Mouse (Mus musculus) lung, postnatal 36 days (tissue): ENCODE data around the gene Ccnq.
A peak's percentile ranks its signal among the peaks of the same experiment; 100 is the strongest.
"Not testable (repeated sequence)": the region's sequence is repeated elsewhere in the genome, so short reads cannot be mapped to it uniquely, and the experiment has no call there.

Source experiments
- DNase-seq: peaks from one replicate; pipeline ENCODE4 v3.0.0; 2022; ENCODE audit warnings: mixed read lengths

Gene Ccnq

DNA sequence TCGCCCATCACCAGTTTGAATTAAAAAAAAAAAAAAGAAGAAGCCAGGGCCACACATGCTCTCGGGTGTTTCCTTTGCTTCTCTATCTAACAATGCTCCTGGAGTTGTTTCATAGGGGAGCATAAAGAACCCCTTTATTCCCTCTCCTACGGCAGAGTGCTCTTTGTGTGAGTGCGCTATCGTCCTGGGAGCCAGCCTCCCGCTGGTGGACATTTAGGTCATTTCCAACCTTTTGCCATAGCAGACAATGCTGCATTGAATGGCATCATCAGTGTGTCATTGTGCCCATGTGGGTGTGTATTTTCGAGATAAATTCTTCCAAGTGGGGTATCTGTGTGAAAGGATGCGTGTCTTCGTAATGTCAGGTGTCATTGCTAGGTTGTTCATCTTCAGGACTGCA lies 9.6 kb upstream of the Ccnq start:
- DNase-seq = no peak

- no peak for DNase-seq
Measured at GRCm38 (mm10) chr11:78755299-78755698, 3.8 kb upstream of the Ccnq start.

GRCm38 (mm10) chr11:78754177-78754576 lies 2.6 kb upstream of the Ccnq start:
- DNase-seq = not testable (repeated sequence)

DNA sequence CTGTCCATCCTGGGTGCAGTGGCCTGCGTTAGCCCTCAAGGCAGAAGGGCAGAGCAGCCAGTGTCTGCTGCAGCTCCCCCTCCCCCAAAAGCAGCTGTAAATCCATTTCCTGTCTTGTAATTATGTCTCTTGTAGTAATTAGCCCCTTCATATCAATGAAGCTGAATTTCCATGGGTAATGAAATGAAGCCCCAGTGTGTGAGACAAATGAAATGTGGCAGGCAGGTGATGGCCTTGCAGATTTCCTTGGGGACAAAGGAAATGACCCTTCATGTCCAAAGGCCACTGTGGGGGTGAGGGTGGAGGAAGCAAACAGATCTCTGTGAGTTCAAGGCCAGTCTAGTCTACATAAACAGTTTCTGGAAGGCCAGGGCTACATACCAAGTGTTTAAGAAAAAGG lies 1.7 kb upstream of the Ccnq start:
- DNase-seq = no peak

- no peak for DNase-seq
Measured at GRCm38 (mm10) chr11:78751843-78752203, 294 bp upstream of the Ccnq start.

DNA sequence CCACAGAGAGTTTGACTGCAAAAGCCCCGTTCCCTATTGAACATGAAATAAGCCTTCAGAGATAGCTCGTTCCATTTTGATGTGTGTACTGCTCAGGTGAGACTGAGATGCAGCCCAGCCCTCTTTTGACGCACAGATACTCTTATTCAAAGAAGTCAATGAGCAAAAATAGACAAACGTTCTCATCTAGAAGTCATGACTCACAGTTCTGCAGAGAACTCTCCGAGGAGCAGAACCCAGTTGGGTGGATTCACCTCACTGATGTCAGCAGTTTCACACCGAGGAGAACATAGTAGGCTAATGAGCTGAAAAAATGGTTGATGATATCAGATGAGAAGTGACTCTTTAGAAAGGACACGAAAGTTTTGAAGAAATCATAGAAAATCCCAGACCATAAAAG lies 5.3 kb downstream of the Ccnq start:
- DNase-seq = no peak

GRCm38 (mm10) chr11:78745475-78745874 lies 6.1 kb downstream of the Ccnq start:
- DNase-seq = peak; percentile 41

GRCm38 (mm10) chr11:78742461-78742860 lies 9.1 kb downstream of the Ccnq start:
- peak; percentile 48 for DNase-seq

- DNase-seq = no peak
Measured at GRCm38 (mm10) chr11:78741958-78742357, 9.6 kb downstream of the Ccnq start.

GRCm38 (mm10) chr11:78739361-78739760 lies 12.2 kb downstream of the Ccnq start:
- no peak for DNase-seq

- DNase-seq = no peak
Measured at GRCm38 (mm10) chr11:78736877-78737408, 14.6 kb downstream of the Ccnq start.

- no peak for DNase-seq
Measured at GRCm38 (mm10) chr11:78735168-78735567, 16.4 kb downstream of the Ccnq start.

DNA sequence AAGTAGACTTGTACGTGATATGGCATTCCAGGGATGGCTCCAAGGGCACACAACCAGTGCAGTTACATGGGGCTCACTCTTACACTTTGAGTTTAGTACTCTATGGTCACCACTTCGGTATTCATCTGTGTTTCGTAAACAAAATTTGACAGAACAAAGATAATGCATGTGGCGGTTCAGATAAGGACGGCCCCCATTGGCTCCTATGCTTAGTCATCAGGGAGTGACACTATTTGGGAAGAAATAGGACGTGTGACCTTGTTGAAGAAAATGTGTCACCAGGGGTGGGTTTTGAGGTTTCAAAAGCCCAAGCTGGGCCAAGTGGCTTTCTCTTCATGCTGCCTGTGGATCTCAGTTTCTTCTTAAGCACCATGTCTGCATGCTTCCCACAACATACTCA lies 18.9 kb downstream of the Ccnq start:
- DNase-seq = no peak

- DNase-seq = no peak
Measured at GRCm38 (mm10) chr11:78730902-78731301, 20.6 kb downstream of the Ccnq start.

GRCm38 (mm10) chr11:78728041-78728440 lies 23.5 kb downstream of the Ccnq start:
- no peak for DNase-seq

DNA sequence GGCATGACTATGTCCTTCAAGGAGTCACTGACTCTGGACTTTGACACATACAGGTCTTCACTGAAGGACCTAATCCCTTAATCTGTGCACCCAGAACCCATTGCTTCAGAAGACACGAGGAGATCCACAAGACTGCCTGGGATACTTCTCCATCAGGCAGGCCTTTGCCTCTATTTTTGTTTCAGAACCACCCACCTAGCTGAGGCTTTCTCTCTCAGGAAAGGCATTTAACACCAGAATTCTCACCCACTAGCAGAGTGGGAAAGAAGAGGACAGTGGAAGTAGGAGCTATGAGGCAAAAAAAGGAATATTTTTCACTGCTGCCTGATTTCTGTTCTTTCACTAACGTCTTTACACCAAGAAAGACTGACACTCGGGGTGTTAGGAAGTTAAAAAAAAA lies 25.2 kb downstream of the Ccnq start:
- no peak for DNase-seq

- peak; percentile 77 for DNase-seq
Measured at GRCm38 (mm10) chr11:78724792-78725191, 26.7 kb downstream of the Ccnq start.

- DNase-seq = no peak
Measured at GRCm38 (mm10) chr11:78721419-78721818, 30.1 kb downstream of the Ccnq start.

GRCm38 (mm10) chr11:78717655-78718054 lies 33.9 kb downstream of the Ccnq start:
- no peak for DNase-seq

- no peak for DNase-seq
Measured at GRCm38 (mm10) chr11:78708642-78709041, 42.9 kb downstream of the Ccnq start.

DNA sequence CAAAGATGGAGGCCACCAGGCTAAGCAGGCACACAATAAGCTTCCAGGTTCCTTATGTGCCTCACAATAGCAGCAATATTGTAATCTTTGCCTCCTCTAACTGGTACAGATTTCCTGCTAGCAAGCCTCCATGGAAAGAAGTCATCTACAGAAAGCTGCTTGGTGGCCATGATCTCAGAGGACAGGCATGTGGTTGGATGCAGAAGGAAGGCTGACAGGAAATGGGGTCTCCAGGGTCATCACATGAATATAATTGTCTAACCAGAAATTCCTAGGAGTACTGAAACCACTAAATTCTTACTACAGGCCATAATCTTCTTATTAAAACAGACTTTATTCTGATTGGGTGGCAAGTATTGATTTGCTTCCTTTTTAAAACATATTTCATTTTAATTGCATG lies 45.5 kb downstream of the Ccnq start:
- no peak for DNase-seq

- DNase-seq = no peak
Measured at GRCm38 (mm10) chr11:78703085-78703484, 48.4 kb downstream of the Ccnq start.

GRCm38 (mm10) chr11:78702319-78702718 lies 49.2 kb downstream of the Ccnq start:
- DNase-seq = peak; percentile 13
